Comparison of ENCODE assay signal across 8 mouse cellular contexts in the genomic region with DNA sequence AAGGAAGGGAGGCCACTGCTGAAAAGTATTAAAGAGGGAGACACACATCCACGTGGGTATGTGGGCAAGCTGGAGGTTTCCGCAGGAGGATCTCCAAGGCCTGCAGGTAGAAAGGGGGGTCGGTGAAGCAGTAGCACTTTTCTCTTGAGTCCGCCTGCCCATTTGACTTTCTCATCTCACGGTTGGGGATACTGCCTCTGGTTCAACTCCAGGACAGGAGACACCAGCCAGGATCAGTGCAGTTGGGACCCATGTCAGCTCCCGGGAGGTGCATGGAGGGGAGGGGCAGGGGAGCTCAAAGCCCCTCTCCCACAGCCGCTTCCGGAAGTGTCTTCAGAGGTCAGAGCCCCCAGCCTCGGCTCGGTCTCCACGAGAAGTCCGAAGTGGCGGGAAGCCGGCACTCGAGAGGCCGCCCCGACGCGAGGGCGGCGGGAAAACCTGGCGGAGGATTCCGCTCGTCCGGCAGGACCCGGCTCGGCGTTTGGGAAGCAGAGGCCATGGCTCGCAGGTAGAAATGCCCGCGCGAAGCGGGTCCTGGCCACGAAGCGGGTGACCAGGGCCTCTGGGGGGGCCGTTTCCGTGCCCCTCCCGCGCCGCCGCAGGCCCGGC. TPM values are rescaled to one million over a fixed set of nuclear protein-coding genes. Genes with fewer than 3 reads are reported as not detected.
DNase-seq lines count a peak whose midpoint lies in the region; ATAC-seq lines count a peak whose summit lies in the region.

No protein-coding gene starts in this region.

- peak; percentile 36 to 40 for DNase-seq in adrenal gland, postnatal 4 days (ENCODE audit: low spot score in 2 of 2)
- no peak for DNase-seq in adrenal gland, adult 2 months
- DNase-seq in 416B (ENCODE audit: low read depth) = peak; percentile 57
- DNase-seq in left cerebral cortex, adult 18-20 months (ENCODE audit: low spot score in 2 of 2) = peak; percentile 36 to 50
- DNase-seq in mesoderm, embryonic 11.5 days (ENCODE audit: low read depth, low spot score) = peak; percentile 83
- peak; percentile 18 for DNase-seq in skeletal muscle tissue, adult 2 months (ENCODE audit: low read depth, low spot score)

- ATAC-seq in common myeloid progenitor, adult 5-6 weeks (replicated peaks; ENCODE audit: low read depth, poor library complexity, severe bottlenecking) = peak; percentile 34
- ATAC-seq in granulocyte monocyte progenitor cell, adult 5-6 weeks (replicated peaks; ENCODE audit: poor library complexity, severe bottlenecking) = peak; percentile 33

RNA-seq across cellular contexts. Expression of a gene that starts 0.4 kb away (rescaled TPM):
- total RNA-seq in adrenal gland, postnatal 4 days (2021) = 100 to 1,000 TPM; 133 TPM
- 100 to 1,000 TPM in 1 of 2 experiments, 10 to 100 TPM in 1; 89.9 to 107 TPM for total RNA-seq in adrenal gland, adult 2 months (2021)
- 7.4 and 9.2 TPM in 2 replicates for polyA plus RNA-seq in adrenal gland, adult 2 months (2012; rRNA removed)
- 142 and 143 TPM in 2 replicates for total RNA-seq in common myeloid progenitor, adult 5-6 weeks (2017)
- 134 and 139 TPM in 2 replicates for total RNA-seq in granulocyte monocyte progenitor cell, adult 5-6 weeks (2014; fragmentation: Nextera tagmentation)
- 129 and 140 TPM in 2 replicates for total RNA-seq in granulocyte monocyte progenitor cell, adult 5-6 weeks (2017)
- total RNA-seq in left cerebral cortex, adult 18-20 months (2021) = 100 to 1,000 TPM; 111 to 116 TPM
